Mouse (Mus musculus) liver, embryonic 16.5 days (tissue): Measurements from ENCODE around the gene Sdr9c7. TPM values are rescaled to one million over a fixed set of nuclear protein-coding genes. Genes with fewer than 3 reads are reported as not detected.
"Not testable (repeated sequence)": the region's sequence is repeated elsewhere in the genome, so short reads cannot be mapped to it uniquely, and the experiment has no call there.

Source experiments
- ATAC-seq: fragments of 200-750 bp; cut with Nextera tagmentation; 2 replicates; pipeline ENCODE4 v1.8.0; 2017; ENCODE audit warnings: low read depth, mild to moderate bottlenecking, moderate number of reproducible peaks, moderate library complexity
- H3K27ac ChIP-seq: fragments of 300-500 bp; sonication (generic); 2 replicates; pipeline ENCODE4 v1.5.1; 2014; ENCODE audit warnings: mild to moderate bottlenecking, low read length
- H3K27me3 ChIP-seq: fragments of 300-500 bp; sonication (generic); 2 replicates; pipeline ENCODE4 v1.6.1; 2014; ENCODE audit warnings: low read depth, low read length, mixed read lengths; ENCODE audit not compliant: control insufficient read depth, insufficient read depth
- H3K36me3 ChIP-seq: fragments of 300-500 bp; sonication (generic); 2 replicates; pipeline ENCODE4 v1.6.1; 2014; ENCODE audit warnings: mild to moderate bottlenecking; ENCODE audit not compliant: control insufficient read depth, insufficient read depth
- H3K4me1 ChIP-seq: fragments of 300-500 bp; sonication (generic); 2 replicates; pipeline ENCODE4 v1.6.1; 2014; ENCODE audit warnings: low read depth, low read length, mixed read lengths; ENCODE audit not compliant: control insufficient read depth
- H3K4me2 ChIP-seq: fragments of 300-500 bp; sonication (generic); 2 replicates; pipeline ENCODE4 v1.6.1; 2014; ENCODE audit warnings: low read depth, low read length, mixed read lengths
- H3K4me3 ChIP-seq: fragments of 300-500 bp; sonication (generic); 2 replicates; pipeline ENCODE4 v1.5.1; 2014; ENCODE audit warnings: low read depth, mild to moderate bottlenecking, low read length
- H3K9ac ChIP-seq: fragments of 300-500 bp; sonication (generic); 2 replicates; pipeline ENCODE4 v1.6.1; 2014; ENCODE audit warnings: low read depth, low read length
- H3K9me3 ChIP-seq: fragments of 300-500 bp; sonication (generic); replicated peaks from 2 replicates; pipeline ENCODE4 v1.6.1; 2016; ENCODE audit warnings: low read length; ENCODE audit not compliant: control insufficient read depth
- WGBS: fragments of 180-500 bp; shearing (Covaris S2); extraction: QIAGEN DNeasy Blood & Tissue Kit; methylation state at CpG from one replicate; pipeline ENCODE4 v1.1.7; 2014; ENCODE audit not compliant: insufficient replicate concordance; 5-methylcytosine and 5-hydroxymethylcytosine counted together
- polyA plus RNA-seq: library from polyadenylated mRNA; unstranded; fragments of >200 nt; fragmentation: Nextera tagmentation; extraction: Ambion mirVana; gene quantifications from 2 replicates; pipeline ENCODE4 v1.2.1, GENCODE M21; 2015

The Sdr9c7 gene
- polyA plus RNA-seq, 1 experiment from 2014 or later = not detected

- Histone ChIP-seq H3K9me3 (no peaks in the 10 kb centered on the region), H3K4me2 (no peak overlapping the region), H3K36me3 (no peaks in the 10 kb centered on the region), H3K4me1 (no peaks in the 10 kb centered on the region), H3K27me3 (no peaks in the 10 kb centered on the region), H3K4me3 (no peak overlapping the region), H3K9ac (no peak overlapping the region), H3K27ac (no peak overlapping the region)
- ATAC-seq = no peak
- WGBS = 69% methylated on average over 8 of the region's 8 CpGs
Measured at GRCm38 (mm10) chr10:127923024-127923423, 24.7 kb downstream of the Sdr9c7 start.

- no peak overlapping the region for H3K9ac ChIP-seq
- no peak overlapping the region for H3K4me3 ChIP-seq
- 60% methylated on average over 7 of the region's 7 CpGs for whole genome bisulfite sequencing
- no peak for ATAC-seq
- no peaks in the 10 kb centered on the region for H3K36me3 ChIP-seq
- no peaks in the 10 kb centered on the region for H3K27me3 ChIP-seq
- no peak overlapping the region for H3K27ac ChIP-seq
- no peak overlapping the region for H3K4me2 ChIP-seq
- H3K9me3 ChIP-seq = no peaks in the 10 kb centered on the region
- no peaks in the 10 kb centered on the region for H3K4me1 ChIP-seq
Measured at GRCm38 (mm10) chr10:127924597-127925378, 26.5 kb downstream of the Sdr9c7 start.

- no peak for ATAC-seq
- Histone ChIP-seq H3K4me1 (no peaks in the 10 kb centered on the region), H3K9ac (no peak overlapping the region), H3K4me3 (no peak overlapping the region), H3K27me3 (no peaks in the 10 kb centered on the region), H3K9me3 (no peaks in the 10 kb centered on the region), H3K27ac (no peak overlapping the region), H3K4me2 (no peak overlapping the region), H3K36me3 (no peaks in the 10 kb centered on the region)
- 45% methylated on average over 2 of the region's 2 CpGs for WGBS
Measured at GRCm38 (mm10) chr10:127927737-127928136, 29.4 kb downstream of the Sdr9c7 start.

GRCm38 (mm10) chr10:127932290-127932926 is 34.1 kb downstream of the Sdr9c7 start:
- no peaks in the 10 kb centered on the region for H3K9me3 ChIP-seq
- no peak overlapping the region for H3K4me2 ChIP-seq
- no peak overlapping the region for H3K9ac ChIP-seq
- WGBS = 49% methylated on average over 8 of the region's 8 CpGs
- H3K4me1 ChIP-seq = no peaks in the 10 kb centered on the region
- no peaks in the 10 kb centered on the region for H3K36me3 ChIP-seq
- H3K4me3 ChIP-seq = no peak overlapping the region
- no peak overlapping the region for H3K27ac ChIP-seq
- ATAC-seq = no peak
- H3K27me3 ChIP-seq = no peaks in the 10 kb centered on the region

- Histone ChIP-seq H3K36me3 (no peaks in the 10 kb centered on the region), H3K4me2 (no peak overlapping the region), H3K4me1 (no peaks in the 10 kb centered on the region), H3K9ac (no peak overlapping the region), H3K27me3 (no peaks in the 10 kb centered on the region), H3K27ac (no peak overlapping the region), H3K9me3 (no peaks in the 10 kb centered on the region; the same call in 1 of the 2 replicates), H3K4me3 (no peak overlapping the region)
- WGBS = 65% methylated on average over 8 of the region's 8 CpGs
- ATAC-seq = no peak
Measured at GRCm38 (mm10) chr10:127936271-127936670, 38.0 kb downstream of the Sdr9c7 start.

GRCm38 (mm10) chr10:127936747-127937409 is 38.6 kb downstream of the Sdr9c7 start:
- Histone ChIP-seq H3K4me1 (no peaks in the 10 kb centered on the region), H3K36me3 (no peaks in the 10 kb centered on the region), H3K9ac (no peak overlapping the region), H3K4me3 (no peak overlapping the region), H3K9me3 (no peaks in the 10 kb centered on the region; the same call in 1 of the 2 replicates), H3K27ac (peak overlapping the region; percentile 63), H3K27me3 (no peaks in the 10 kb centered on the region), H3K4me2 (no peak overlapping the region)
- 54% methylated on average over 19 of the region's 19 CpGs for WGBS
- peak; percentile 73 for ATAC-seq

GRCm38 (mm10) chr10:127937428-127938010 is 39.2 kb downstream of the Sdr9c7 start:
- Histone ChIP-seq H3K4me2 (no peak overlapping the region), H3K4me1 (no peaks in the 10 kb centered on the region), H3K27me3 (no peaks in the 10 kb centered on the region), H3K36me3 (no peaks in the 10 kb centered on the region), H3K9me3 (no peaks in the 10 kb centered on the region; the same call in 1 of the 2 replicates), H3K9ac (no peak overlapping the region), H3K4me3 (no peak overlapping the region), H3K27ac (peak overlapping the region; percentile 63)
- WGBS = 3% methylated on average over 2 of the region's 2 CpGs
- peak; percentile 32; the same call in 1 of the 2 replicates for ATAC-seq

GRCm38 (mm10) chr10:127939667-127940066 is 41.3 kb downstream of the Sdr9c7 start:
- H3K27ac ChIP-seq, ATAC-seq, H3K9me3 ChIP-seq, H3K27me3 ChIP-seq, H3K36me3 ChIP-seq, H3K9ac ChIP-seq, H3K4me2 ChIP-seq, H3K4me1 ChIP-seq, H3K4me3 ChIP-seq: not testable (repeated sequence)
- 80% methylated on average over 10 of the region's 10 CpGs for WGBS
